Mouse (Mus musculus) heart, adult 9 months (tissue): ENCODE data around the gene Nrip1.

Experiments used
- DNase-seq, 2 experiments: peaks; one replicate each; pipeline ENCODE4 v3.0.0; 2022; ENCODE audit warnings: low spot score in 2 of 2

The Nrip1 gene

DNA sequence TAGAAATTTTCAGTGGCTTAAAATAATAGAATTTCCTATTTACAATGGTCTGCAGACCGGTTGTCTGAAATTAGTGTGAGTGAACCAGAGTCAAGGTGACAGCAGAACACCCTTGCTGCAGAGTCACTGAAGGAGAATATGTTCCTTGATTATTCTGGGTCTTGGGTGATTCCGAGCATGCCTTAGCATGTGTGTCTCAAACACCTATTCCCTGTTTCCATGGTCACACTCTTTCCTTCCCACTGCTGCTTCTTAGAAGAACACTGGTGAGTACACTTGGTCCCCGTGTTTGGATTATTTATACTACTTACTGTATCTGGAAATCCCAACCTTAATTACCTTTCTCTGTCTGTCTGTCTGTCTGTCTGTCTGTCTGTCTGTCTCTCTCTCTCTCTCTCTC lies 97.4 kb downstream of the Nrip1 start:
- DNase-seq: no peak

DNA sequence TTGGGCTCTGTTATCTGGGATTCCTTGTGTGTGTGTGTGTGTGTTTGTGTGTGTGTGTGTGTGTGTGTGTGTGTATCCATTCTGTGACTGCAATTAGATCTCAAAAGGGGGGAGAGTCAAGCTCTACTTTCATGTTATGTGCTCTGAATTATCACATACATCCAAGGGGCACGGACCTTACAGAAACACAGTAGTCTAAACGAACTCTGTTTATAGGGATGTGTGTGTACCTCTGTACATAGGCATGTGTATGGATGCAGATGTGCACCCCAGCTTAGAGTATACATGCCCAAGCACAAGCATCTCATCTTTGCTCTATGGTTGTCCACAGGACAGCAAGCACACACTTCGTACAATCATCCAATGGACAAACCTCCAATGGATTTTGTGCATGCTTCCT lies 98.0 kb downstream of the Nrip1 start:
- no peak for DNase-seq

DNA sequence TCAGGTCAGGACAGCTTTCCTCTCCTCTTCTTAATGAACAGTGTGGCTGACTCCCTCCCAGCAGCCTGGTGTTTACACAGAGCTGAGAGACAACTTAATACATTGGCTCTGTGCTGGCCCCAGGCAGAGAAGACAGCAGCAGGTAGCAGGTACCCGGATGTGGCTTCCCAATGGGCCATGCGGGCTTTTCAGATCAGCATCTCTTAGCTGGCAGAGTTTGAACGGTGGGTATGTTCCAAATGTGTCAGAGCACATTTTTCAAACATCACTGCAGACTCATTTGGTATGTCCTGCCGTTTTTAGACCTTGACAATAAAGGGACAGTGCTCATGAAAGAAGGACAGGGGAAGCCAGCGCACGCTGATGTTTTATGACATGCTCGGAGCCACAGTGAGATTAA lies 98.5 kb downstream of the Nrip1 start:
- no peak for DNase-seq

DNA sequence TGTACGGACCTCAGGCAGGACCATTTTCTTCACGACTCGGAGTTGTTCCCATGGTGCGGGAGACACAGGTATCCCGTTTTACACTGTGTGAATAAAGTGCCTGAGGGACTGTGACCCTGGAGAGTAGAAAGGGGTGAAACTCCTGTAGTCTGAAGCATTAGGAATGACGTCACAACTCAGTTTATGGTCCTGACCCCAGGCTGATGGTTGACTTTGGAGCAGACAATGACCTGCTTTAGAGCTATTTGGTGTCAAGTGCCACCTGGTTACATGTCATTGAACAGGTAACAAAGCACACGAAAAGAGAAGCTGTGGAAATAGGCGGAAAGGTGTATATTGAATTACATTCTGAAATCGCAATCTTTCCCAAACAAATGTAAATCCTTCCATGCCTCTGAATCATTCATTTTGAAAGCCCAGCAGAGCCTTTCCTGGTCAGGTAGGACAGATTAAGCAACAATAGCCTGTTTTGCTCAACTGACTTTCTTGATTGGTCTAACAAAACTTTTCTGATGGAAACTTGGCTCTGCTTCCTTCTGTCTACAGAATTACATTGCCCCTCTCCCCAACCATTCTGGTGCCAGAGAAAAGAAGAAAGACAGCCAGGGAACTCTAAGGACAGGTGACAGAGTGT lies 106.9 kb downstream of the Nrip1 start:
- DNase-seq: no peak

DNA sequence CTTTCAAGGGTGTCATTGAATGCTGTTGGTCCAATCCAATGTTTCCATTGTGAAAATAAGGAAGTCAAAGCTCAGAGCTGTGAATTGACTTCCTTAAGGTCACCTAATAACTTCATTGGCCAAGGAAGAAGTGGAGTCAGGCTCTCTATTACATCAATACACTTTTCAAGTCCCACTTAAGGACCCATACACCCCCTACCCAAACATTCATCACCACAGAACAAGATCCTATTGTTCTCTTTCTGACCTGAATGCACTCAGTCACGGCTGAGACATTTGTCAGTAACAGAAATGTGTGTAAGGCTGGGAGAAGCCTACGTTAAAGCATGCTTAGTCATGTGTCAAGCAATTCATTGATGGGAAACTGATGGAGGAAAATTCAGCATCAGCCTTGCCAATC lies 107.8 kb downstream of the Nrip1 start:
- DNase-seq: no peak

DNA sequence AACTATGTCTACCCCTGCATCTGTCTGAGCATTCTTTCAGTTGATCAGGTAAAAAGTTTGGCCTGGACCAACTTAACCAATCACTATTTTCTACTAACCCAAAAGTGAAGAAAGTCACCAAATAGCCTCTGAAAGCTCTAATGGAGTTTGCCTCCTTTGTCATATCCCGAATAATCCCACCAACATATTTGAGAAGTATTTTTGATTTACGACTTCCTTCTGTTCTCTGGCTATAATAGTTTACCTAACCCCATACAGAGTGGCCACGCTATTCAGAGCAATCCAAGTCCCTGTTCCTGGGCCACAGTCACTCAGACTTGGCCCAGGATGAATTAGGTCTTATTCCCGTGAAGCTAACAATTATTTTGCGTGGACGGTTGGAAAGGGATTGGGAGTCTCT lies 108.3 kb downstream of the Nrip1 start:
- DNase-seq: no peak

DNA sequence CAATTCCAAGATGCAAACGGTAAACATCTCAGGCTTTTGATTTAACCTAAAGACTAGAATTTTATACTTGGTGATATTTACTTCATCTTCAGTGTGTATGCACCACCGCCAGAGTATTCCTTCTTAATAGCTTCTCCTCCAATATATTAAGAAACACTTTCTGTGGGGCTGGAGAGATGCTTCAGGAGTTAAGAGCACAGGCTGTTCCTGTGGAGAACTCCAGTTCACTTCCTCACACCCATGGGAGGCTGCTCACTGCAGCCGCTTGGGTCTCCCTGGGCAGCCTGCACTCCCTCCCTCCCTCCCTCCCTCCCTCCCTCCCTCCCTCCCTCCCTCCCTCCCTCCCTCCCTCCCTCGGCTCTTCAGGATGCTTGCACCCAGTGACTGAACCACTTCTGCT lies 110.2 kb downstream of the Nrip1 start:
- no peak for DNase-seq

DNA sequence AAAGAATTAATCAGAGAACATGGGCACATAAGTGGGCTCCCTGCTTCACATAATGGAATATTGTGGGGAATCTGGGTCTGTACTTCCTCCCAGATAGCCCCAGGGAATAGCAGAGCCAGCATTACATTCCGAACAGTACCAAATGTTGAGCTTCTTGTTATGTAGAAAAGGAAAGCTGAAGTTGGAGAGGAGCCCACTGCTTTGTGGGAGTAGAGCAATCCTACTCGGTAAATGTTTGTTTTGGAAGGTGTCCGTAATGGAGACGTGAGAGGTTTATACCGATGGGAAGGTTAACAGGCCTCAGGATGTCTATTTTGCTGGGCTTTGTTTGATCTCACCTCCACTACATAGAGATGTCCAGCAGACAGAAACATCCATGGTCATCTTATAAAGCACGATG lies 113.3 kb downstream of the Nrip1 start:
- DNase-seq: no peak

DNA sequence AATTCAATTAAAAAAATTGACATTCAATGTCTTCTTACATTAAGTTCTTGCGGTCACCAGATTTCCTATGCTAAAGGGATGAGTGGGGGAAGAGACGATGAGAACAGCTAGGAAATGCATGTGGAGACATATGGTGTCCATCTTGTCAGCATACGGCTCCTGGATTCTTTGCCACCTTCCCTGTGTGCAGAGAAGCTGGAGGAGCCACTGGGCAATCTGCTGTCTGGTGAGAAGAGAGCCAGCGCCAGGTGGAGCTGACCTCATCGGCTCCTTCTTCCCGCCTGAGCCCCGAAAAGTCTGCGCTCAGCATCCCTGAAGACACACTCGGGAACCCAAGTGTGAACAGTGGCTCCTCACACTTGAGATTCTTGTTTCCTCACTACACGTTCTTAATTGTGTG lies 121.8 kb downstream of the Nrip1 start:
- DNase-seq: no peak

DNA sequence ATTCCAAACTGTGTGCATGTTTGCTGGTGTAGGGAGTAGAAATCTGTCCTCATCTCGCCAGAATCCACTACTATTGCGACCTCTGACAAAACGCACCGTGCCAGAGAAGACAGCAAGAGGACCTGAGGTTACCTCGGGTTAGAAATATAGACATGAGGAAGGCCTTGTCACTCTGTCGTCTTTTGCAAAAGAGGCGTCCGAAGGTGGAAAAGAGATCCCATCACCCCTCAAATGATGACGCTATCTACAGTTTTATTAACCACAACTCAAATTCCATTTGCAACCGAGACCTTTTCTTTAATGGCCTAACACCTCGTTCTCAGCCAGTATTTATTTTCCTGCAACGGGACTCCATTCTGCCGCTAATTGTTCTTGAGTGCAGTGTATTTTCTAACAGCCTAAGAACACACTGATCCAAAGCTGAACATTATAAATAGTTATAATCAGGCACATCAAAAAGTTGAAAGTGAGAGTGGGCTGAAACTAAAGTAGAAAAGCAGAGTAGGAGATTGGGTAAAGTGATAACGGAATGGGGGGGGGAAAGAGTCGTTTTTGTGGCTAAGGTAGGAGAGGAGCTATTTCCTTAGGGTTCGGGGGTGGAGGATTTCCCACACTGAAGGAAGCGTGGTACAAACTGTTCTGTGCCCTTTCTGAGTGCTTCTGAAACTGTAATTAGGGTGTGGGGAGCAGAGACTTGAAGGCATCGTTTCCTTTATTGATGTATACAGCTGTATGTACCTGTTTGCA lies 124.1 kb downstream of the Nrip1 start:
- DNase-seq: no peak

DNA sequence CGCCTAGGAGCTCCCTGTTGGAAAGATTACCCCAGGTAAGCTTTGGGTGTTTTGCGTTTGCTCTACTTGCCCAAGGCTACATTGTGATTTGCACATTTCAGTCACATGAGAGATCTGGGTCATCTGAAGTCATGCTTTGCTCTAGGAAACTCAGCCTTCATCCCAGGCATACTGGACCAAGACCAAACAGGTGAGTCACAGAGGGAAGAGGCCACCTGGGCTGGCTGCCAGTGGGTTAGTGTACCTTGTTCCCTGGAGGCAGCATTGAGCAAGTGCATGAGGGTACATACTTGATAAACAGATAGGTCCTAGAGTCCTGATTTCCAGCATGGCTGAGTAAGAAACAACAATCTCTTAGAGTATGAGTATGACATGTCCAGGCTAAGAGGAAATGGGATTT lies 130.8 kb downstream of the Nrip1 start:
- no peak for DNase-seq

DNA sequence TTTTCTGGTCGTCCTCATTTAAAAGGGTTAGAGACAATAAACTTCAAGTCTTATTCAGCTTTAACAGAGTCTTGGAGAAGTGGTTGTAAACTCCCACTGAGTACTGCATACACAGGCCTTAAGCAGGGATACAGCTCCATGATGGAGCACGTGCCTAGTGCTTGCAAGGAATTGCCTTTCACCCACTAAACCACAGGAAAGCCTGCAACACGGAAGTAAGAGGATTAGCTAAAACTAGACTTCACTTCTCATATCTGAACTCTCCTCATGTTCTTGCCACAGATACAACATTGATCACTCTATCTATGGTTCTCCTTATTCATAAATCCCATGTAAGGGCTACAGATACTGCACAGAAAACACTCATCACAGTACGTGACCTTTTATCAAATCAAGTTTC lies 132.4 kb downstream of the Nrip1 start:
- no peak for DNase-seq

DNA sequence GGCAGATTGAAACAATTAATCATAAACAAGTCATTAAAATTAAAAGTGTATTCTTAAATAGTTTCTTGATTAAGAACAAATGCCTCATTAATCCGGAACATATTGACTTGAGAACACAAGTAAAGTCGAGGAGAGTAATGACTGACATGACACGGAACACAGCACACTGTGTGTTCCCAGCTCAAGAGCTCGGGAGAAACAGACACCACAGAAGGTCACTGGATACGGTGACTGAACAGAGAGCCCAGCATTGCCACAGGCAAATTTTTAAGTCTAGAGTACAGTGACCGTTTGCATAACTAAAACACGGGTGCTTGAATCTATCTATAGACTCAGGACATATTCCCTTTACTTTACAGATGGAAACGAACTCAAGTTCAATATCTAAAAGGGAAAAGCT lies 134.3 kb downstream of the Nrip1 start:
- no peak for DNase-seq

DNA sequence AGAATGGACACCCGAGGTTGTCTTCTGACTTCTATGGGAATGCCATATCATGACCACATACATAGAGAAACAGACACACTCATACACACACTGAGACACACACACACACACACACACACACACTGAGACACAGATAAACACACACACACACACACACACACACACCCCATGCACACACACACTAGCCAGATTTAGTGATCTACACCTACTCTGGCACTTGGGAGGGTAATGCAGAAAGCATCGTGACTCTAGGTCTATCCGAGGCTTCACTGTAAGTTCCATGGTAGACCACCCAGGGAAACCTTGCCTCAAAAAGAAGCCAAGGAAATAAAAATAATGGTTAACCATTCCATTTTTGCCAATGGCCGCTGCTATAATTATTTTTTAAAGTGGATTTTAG lies 134.8 kb downstream of the Nrip1 start:
- DNase-seq: no peak
